Mouse (Mus musculus): ENCODE results near the gene Ms4a5.

GRCm38 (mm10) chr19:11276431-11276830 is 7.2 kb downstream of the Ms4a5 start:
- TF ChIP-seq CTCF (IDR thresholded peaks at IDR 0.05; ENCODE audit: low read depth), result no peak
- TF ChIP-seq EP300 (IDR thresholded peaks at IDR 0.05; ENCODE audit: low read depth), result no peak
